Mouse (Mus musculus) myocyte (in vitro differentiated cells): ENCODE data around the gene Pnkd.

ENCODE experiments used
- CEBPB ChIP-seq: IDR thresholded peaks from 2 replicates; pipeline ENCODE4 v1.6.1; 2011; ENCODE audit warnings: mild to moderate bottlenecking, moderate library complexity; ENCODE audit not compliant: poor library complexity, insufficient read depth, severe bottlenecking
- MYOD1 ChIP-seq, 3 experiments: IDR thresholded peaks; one replicate each; pipeline ENCODE4 v1.6.1; 2011; ENCODE audit warnings: control low read depth in 2 of 3, low read depth in 2 of 3, mild to moderate bottlenecking in 2 of 3, moderate library complexity in 1 of 3; ENCODE audit not compliant: insufficient read length in 2 of 3, control insufficient read depth in 1 of 3
- POLR2A ChIP-seq: IDR thresholded peaks from one replicate; pipeline ENCODE4 v1.6.1; 2011; ENCODE audit warnings: low read depth, mild to moderate bottlenecking, control low read depth, moderate library complexity; ENCODE audit not compliant: insufficient read length
- TCF12 ChIP-seq: IDR thresholded peaks from one replicate; pipeline ENCODE4 v1.6.1; 2011; ENCODE audit warnings: mild to moderate bottlenecking, control low read depth; ENCODE audit not compliant: poor library complexity, insufficient read depth, severe bottlenecking
- USF1 ChIP-seq: IDR thresholded peaks from one replicate; pipeline ENCODE4 v1.6.1; 2011; ENCODE audit warnings: low read depth, mild to moderate bottlenecking, control low read depth, moderate library complexity

GRCm38 (mm10) chr1:74374980-74375379 lies 90.2 kb downstream of the Pnkd start, which contains the start of gene Slc11a1:
- TF ChIP-seq POLR2A (no peak), MYOD1 (IDR thresholded peaks at IDR 0.05; ENCODE audit: control insufficient read depth in 1 of 3, insufficient read length in 2 of 3, low read depth in 2 of 3) (no peak), CEBPB (no peak), TCF12 (no peak), USF1 (no peak)
